Comparison of ENCODE assay signal across 8 mouse cellular contexts in genomic region chr5:139389676-139390061, GRCm38 (mm10). TPM values are rescaled to one million over a fixed set of nuclear protein-coding genes. Genes with fewer than 3 reads are reported as not detected.
DNase-seq lines count a peak whose midpoint lies in the region; ATAC-seq and TF ChIP-seq lines count a peak whose summit lies in the region.

No protein-coding gene starts in this region.

- 31% methylated on average over 6 of the region's 6 CpGs for WGBS in hindbrain, embryonic 16.5 days
- 5% methylated on average over 6 of the region's 6 CpGs for WGBS in stomach, postnatal 0 days

- peak; percentile 41 to 74; a peak in 3 of 4 replicates for TF ChIP-seq EP300 in MEL (IDR thresholded peaks at IDR 0.05; ENCODE audit: low read depth in 1 of 2, low read length in 2 of 2)
- TF ChIP-seq EP300 in stomach, postnatal 0 days (optimal IDR thresholded peaks at IDR 0.05): no peak

- peak overlapping the region; percentile 51 for H3K9ac ChIP-seq in MEL (ENCODE audit: control insufficient read depth, low read depth, low read length, poor library complexity, severe bottlenecking)
- H3K9ac ChIP-seq in hindbrain, embryonic 16.5 days (ENCODE audit: low read depth, low read length): no peak overlapping the region
- H3K9ac ChIP-seq in stomach, postnatal 0 days (ENCODE audit: low read length): peak overlapping the region; percentile 41; the same call in 1 of the 2 replicates

- H3K4me2 ChIP-seq in hindbrain, embryonic 16.5 days (ENCODE audit: low read length): no peak overlapping the region
- H3K4me2 ChIP-seq in stomach, postnatal 0 days (replicated peaks; ENCODE audit: low read depth): no peak overlapping the region; the same call in 1 of the 2 replicates

- DNase-seq in MEL (ENCODE audit: low read depth, low spot score): peak; percentile 90
- DNase-seq in adrenal gland, postnatal 36 days: peak; percentile 78 to 79
- DNase-seq in gastrocnemius, postnatal 10 days: peak; percentile 61
- peak; percentile 47 to 66 for DNase-seq in left cerebral cortex, postnatal 25 days (ENCODE audit: low spot score in 2 of 2)
- DNase-seq in stomach, postnatal 0 days (ENCODE audit: low spot score): peak; percentile 78
- DNase-seq in thymus, postnatal 10 days (ENCODE audit: low spot score in 2 of 2): no peak

- peak; percentile 81 for ATAC-seq in hindbrain, embryonic 16.5 days
- ATAC-seq in stomach, postnatal 0 days (ENCODE audit: low FRiP score, low TSS enrichment): peak; percentile 76

- H3K79me2 ChIP-seq in MEL (ENCODE audit: control insufficient read depth, insufficient read depth, low read length, poor library complexity): peaks cover 5% of the 10 kb centered on the region

- intact Hi-C loops in left cerebral cortex, postnatal 25 days (cut with DNase I): no loop called here

- no peak for TF ChIP-seq RAD21 in MEL (IDR thresholded peaks at IDR 0.05; ENCODE audit: low read depth, low read length)

- no peaks in the 10 kb centered on the region for H3K9me3 ChIP-seq in MEL (replicated peaks; ENCODE audit: insufficient read depth, low read length)
- H3K9me3 ChIP-seq in hindbrain, embryonic 16.5 days (ENCODE audit: control insufficient read depth, low read length): no peaks in the 10 kb centered on the region
- H3K9me3 ChIP-seq in megakaryocyte, embryonic 14.5 days: no peaks in the 10 kb centered on the region
- H3K9me3 ChIP-seq in stomach, postnatal 0 days (ENCODE audit: control insufficient read depth, low read length): no peaks in the 10 kb centered on the region

- H3K27ac ChIP-seq in MEL (ENCODE audit: control insufficient read depth, low read depth, low read length): peak overlapping the region; percentile 91
- H3K27ac ChIP-seq in hindbrain, embryonic 16.5 days (ENCODE audit: low read depth, low read length): peak overlapping the region; percentile 55
- H3K27ac ChIP-seq in stomach, postnatal 0 days (replicated peaks): peak overlapping the region; percentile 82

- peak overlapping the region; percentile 4 to 16; a peak in 1 of 4 replicates for H3K4me3 ChIP-seq in MEL (ENCODE audit: control insufficient read depth in 1 of 2, insufficient read depth in 1 of 2, low read depth in 2 of 2, low read length in 2 of 2)
- H3K4me3 ChIP-seq in hindbrain, embryonic 16.5 days (ENCODE audit: low read length): no peak overlapping the region
- peak overlapping the region; percentile 80 for H3K4me3 ChIP-seq in megakaryocyte, embryonic 14.5 days (replicated peaks)
- no peak overlapping the region for H3K4me3 ChIP-seq in stomach, postnatal 0 days (ENCODE audit: low read depth, low read length)

- H3K27me3 ChIP-seq in MEL (ENCODE audit: control insufficient read depth in 1 of 2, insufficient read depth in 2 of 2, low read length in 2 of 2): no peaks in the 10 kb centered on the region
- no peaks in the 10 kb centered on the region for H3K27me3 ChIP-seq in hindbrain, embryonic 16.5 days (replicated peaks; ENCODE audit: control insufficient read depth, insufficient read depth, low read length)
- H3K27me3 ChIP-seq in megakaryocyte, embryonic 14.5 days (replicated peaks): no peaks in the 10 kb centered on the region
- H3K27me3 ChIP-seq in stomach, postnatal 0 days (ENCODE audit: control insufficient read depth, insufficient read depth, low read length): no peaks in the 10 kb centered on the region

- peaks cover 0 to 31% of the 10 kb centered on the region in 2 experiments; a peak in 2 of 4 replicates for H3K36me3 ChIP-seq in MEL (ENCODE audit: control insufficient read depth in 1 of 2, insufficient read depth in 2 of 2, low read length in 2 of 2)
- H3K36me3 ChIP-seq in hindbrain, embryonic 16.5 days (ENCODE audit: control insufficient read depth, insufficient read depth, low read length): no peaks in the 10 kb centered on the region
- peaks cover 96% of the 10 kb centered on the region for H3K36me3 ChIP-seq in megakaryocyte, embryonic 14.5 days (replicated peaks; ENCODE audit: low read length)
- H3K36me3 ChIP-seq in stomach, postnatal 0 days (ENCODE audit: control insufficient read depth, insufficient read depth, low read length): no peaks in the 10 kb centered on the region

- peaks cover 24 to 38% of the 10 kb centered on the region in 2 experiments for H3K4me1 ChIP-seq in MEL (ENCODE audit: control insufficient read depth in 1 of 2, insufficient read depth in 2 of 2, low read length in 2 of 2)
- H3K4me1 ChIP-seq in hindbrain, embryonic 16.5 days (ENCODE audit: control insufficient read depth, insufficient read depth, low read depth, low read length): peaks cover 27% of the 10 kb centered on the region
- H3K4me1 ChIP-seq in megakaryocyte, embryonic 14.5 days: peaks cover 98% of the 10 kb centered on the region
- peaks cover 9% of the 10 kb centered on the region for H3K4me1 ChIP-seq in stomach, postnatal 0 days (replicated peaks; ENCODE audit: control insufficient read depth, insufficient read depth)

- no peak for TF ChIP-seq CTCF in MEL (IDR thresholded peaks at IDR 0.05 in 2 of 3, conservative IDR thresholded peaks at IDR 0.05 in 1 of 3; ENCODE audit: control insufficient read depth in 1 of 3, insufficient read depth in 1 of 3, low read depth in 2 of 3, low read length in 3 of 3, poor library complexity in 1 of 3, severe bottlenecking in 1 of 3)
- 0 out of 2 replicates have a peak, but pooled peaks have one; percentile 2 for TF ChIP-seq CTCF in stomach, postnatal 0 days (IDR thresholded peaks at IDR 0.05; ENCODE audit: low read depth)

- TF ChIP-seq POLR2A in MEL (IDR thresholded peaks at IDR 0.05; ENCODE audit: control insufficient read depth in 1 of 2, insufficient read depth in 1 of 2, low read depth in 1 of 2, low read length in 2 of 2, poor library complexity in 1 of 2): peak in 1 of 2 experiments; percentile 55; a peak in 1 of 4 replicates

TF ChIP-seq in MEL, 35 proteins besides CTCF, POLR2A, EP300 and RAD21 (continues in another document):
- TF ChIP-seq E2F4 (IDR thresholded peaks at IDR 0.05; ENCODE audit: borderline replicate concordance, low read depth, low read length): no peak
- TF ChIP-seq CHD2 (IDR thresholded peaks at IDR 0.05; ENCODE audit: low read length): no peak
- no peak for TF ChIP-seq NRF1 (IDR thresholded peaks at IDR 0.05; ENCODE audit: insufficient read depth, low read depth, low read length, poor library complexity, severe bottlenecking)

RNA-seq across cellular contexts. Expression of gene Gpr146, which starts 12.2 kb away (rescaled TPM):
- 0.92 and 2.1 TPM in 2 replicates for total RNA-seq in MEL (2012; rRNA removed)
- 1 to 10 TPM in 1 of 2 experiments, not detected in 1; 4.5 TPM for polyA plus RNA-seq in MEL (2012; ENCODE audit: insufficient read depth in 1 of 2, insufficient read length in 2 of 2, low read depth in 1 of 2, low replicate concordance in 2 of 2, missing spikeins in 1 of 2)
- total RNA-seq in adrenal gland, postnatal 36 days (2021): 10 to 100 TPM; 15.2 to 17.9 TPM
- 10 to 100 TPM; 13.0 to 19.0 TPM for total RNA-seq in gastrocnemius, postnatal 10 days (2021)
- 3.1 and 4.0 TPM in 2 replicates for polyA plus RNA-seq in hindbrain, embryonic 16.5 days (2015; fragmentation: Nextera tagmentation; extraction: Ambion mirVana)
- 10 to 100 TPM; 12.0 to 13.5 TPM for total RNA-seq in left cerebral cortex, postnatal 25 days (2021)
- 54.8 and 69.9 TPM in 2 replicates for polyA plus RNA-seq in megakaryocyte, embryonic 14.5 days (2012; ENCODE audit: insufficient read depth, low replicate concordance)
- 3.5 TPM in 2 replicates for polyA plus RNA-seq in stomach, postnatal 0 days (2015; fragmentation: Nextera tagmentation; extraction: Ambion mirVana)

RNA-seq across cellular contexts. Expression of gene C130050O18Rik, which starts 15.4 kb away (rescaled TPM):
- total RNA-seq in MEL (2012; rRNA removed): 0.10 and 0.12 TPM in 2 replicates
- polyA plus RNA-seq in MEL (2012; ENCODE audit: insufficient read depth in 1 of 2, insufficient read length in 2 of 2, low read depth in 1 of 2, low replicate concordance in 2 of 2, missing spikeins in 1 of 2): under 1 TPM in 1 of 2 experiments, not detected in 1; 0.21 TPM
- under 1 TPM; 0.49 to 0.79 TPM for total RNA-seq in adrenal gland, postnatal 36 days (2021)
- 1 to 10 TPM; 1.0 to 1.5 TPM for total RNA-seq in gastrocnemius, postnatal 10 days (2021)
- 0.26 and 0.64 TPM in 2 replicates for polyA plus RNA-seq in hindbrain, embryonic 16.5 days (2015; fragmentation: Nextera tagmentation; extraction: Ambion mirVana)
- under 1 TPM; 0.30 to 0.34 TPM for total RNA-seq in left cerebral cortex, postnatal 25 days (2021)
- 1.8 TPM in 1 of 2 replicates, not detected in the other for polyA plus RNA-seq in megakaryocyte, embryonic 14.5 days (2012; ENCODE audit: insufficient read depth, low replicate concordance)
- 0.41 and 0.46 TPM in 2 replicates for polyA plus RNA-seq in stomach, postnatal 0 days (2015; fragmentation: Nextera tagmentation; extraction: Ambion mirVana)

RNA-seq across cellular contexts. Expression of gene Gper1, which starts 33.3 kb away (rescaled TPM):
- 0.07 and 0.15 TPM in 2 replicates for total RNA-seq in MEL (2012; rRNA removed)
- under 1 TPM in 1 of 2 experiments, not detected in 1; 0.07 TPM for polyA plus RNA-seq in MEL (2012; ENCODE audit: insufficient read depth in 1 of 2, insufficient read length in 2 of 2, low read depth in 1 of 2, low replicate concordance in 2 of 2, missing spikeins in 1 of 2)
- total RNA-seq in adrenal gland, postnatal 36 days (2021): 1 to 10 TPM; 2.8 to 4.7 TPM
- 1 to 10 TPM; 2.3 to 2.7 TPM for total RNA-seq in gastrocnemius, postnatal 10 days (2021)
- 7.8 and 9.4 TPM in 2 replicates for polyA plus RNA-seq in hindbrain, embryonic 16.5 days (2015; fragmentation: Nextera tagmentation; extraction: Ambion mirVana)
- total RNA-seq in left cerebral cortex, postnatal 25 days (2021): 1 to 10 TPM; 3.0 to 3.3 TPM
- not detected in 2 replicates for polyA plus RNA-seq in megakaryocyte, embryonic 14.5 days (2012; ENCODE audit: insufficient read depth, low replicate concordance)
- 2.8 and 3.2 TPM in 2 replicates for polyA plus RNA-seq in stomach, postnatal 0 days (2015; fragmentation: Nextera tagmentation; extraction: Ambion mirVana)

RNA-seq across cellular contexts. Expression of gene Cyp2w1, which starts 37.3 kb away (rescaled TPM):
- not detected in 2 replicates for total RNA-seq in MEL (2012; rRNA removed)
- not detected for polyA plus RNA-seq in MEL (2012; ENCODE audit: insufficient read depth in 1 of 2, insufficient read length in 2 of 2, low read depth in 1 of 2, low replicate concordance in 2 of 2, missing spikeins in 1 of 2)
- total RNA-seq in adrenal gland, postnatal 36 days (2021): not detected
- total RNA-seq in gastrocnemius, postnatal 10 days (2021): not detected
- polyA plus RNA-seq in hindbrain, embryonic 16.5 days (2015; fragmentation: Nextera tagmentation; extraction: Ambion mirVana): not detected in 2 replicates
- total RNA-seq in left cerebral cortex, postnatal 25 days (2021): not detected
- not detected in 2 replicates for polyA plus RNA-seq in megakaryocyte, embryonic 14.5 days (2012; ENCODE audit: insufficient read depth, low replicate concordance)
- polyA plus RNA-seq in stomach, postnatal 0 days (2015; fragmentation: Nextera tagmentation; extraction: Ambion mirVana): 4.8 and 8.5 TPM in 2 replicates

RNA-seq across cellular contexts. Expression of gene Cox19, which starts 38.5 kb away (rescaled TPM):
- total RNA-seq in MEL (2012; rRNA removed): 49.1 and 53.0 TPM in 2 replicates
- polyA plus RNA-seq in MEL (2012; ENCODE audit: insufficient read depth in 1 of 2, insufficient read length in 2 of 2, low read depth in 1 of 2, low replicate concordance in 2 of 2, missing spikeins in 1 of 2): 10 to 100 TPM in 1 of 2 experiments, not detected in 1; 73.2 TPM
- 10 to 100 TPM; 71.0 to 87.5 TPM for total RNA-seq in adrenal gland, postnatal 36 days (2021)
- total RNA-seq in gastrocnemius, postnatal 10 days (2021): 10 to 100 TPM; 72.0 to 76.4 TPM
- polyA plus RNA-seq in hindbrain, embryonic 16.5 days (2015; fragmentation: Nextera tagmentation; extraction: Ambion mirVana): 95.1 and 98.6 TPM in 2 replicates
- total RNA-seq in left cerebral cortex, postnatal 25 days (2021): 10 to 100 TPM; 65.6 to 70.7 TPM
- 51.4 and 67.9 TPM in 2 replicates for polyA plus RNA-seq in megakaryocyte, embryonic 14.5 days (2012; ENCODE audit: insufficient read depth, low replicate concordance)
- 109 and 114 TPM in 2 replicates for polyA plus RNA-seq in stomach, postnatal 0 days (2015; fragmentation: Nextera tagmentation; extraction: Ambion mirVana)

Comparison
In these comparisons a context has a peak if more than half of its experiments do, and no peak if none do; other contexts are left out.
1. DNase-seq: peak in MEL (single experiment), adrenal gland, postnatal 36 days (2 of 2), gastrocnemius, postnatal 10 days (single experiment), left cerebral cortex, postnatal 25 days (2 of 2) and stomach, postnatal 0 days (single experiment); none in thymus, postnatal 10 days (0 of 2).
2. H3K4me3 ChIP-seq: peak in MEL (2 of 2) and megakaryocyte, embryonic 14.5 days (single experiment); none in hindbrain, embryonic 16.5 days (single experiment) and stomach, postnatal 0 days (single experiment).
3. Peak in every context shown above with its lines, with median percentiles within 50 percentile points of each other: H3K27ac ChIP-seq.